Mouse (Mus musculus) stomach, embryonic 15.5 days (tissue): ENCODE data around the gene Pde7b. TPM values are rescaled to one million over a fixed set of nuclear protein-coding genes. Genes with fewer than 3 reads are reported as not detected.

Experiments
- ATAC-seq: fragments of 200-750 bp; cut with Nextera tagmentation; 2 replicates; pipeline ENCODE4 v1.8.0; 2017; ENCODE audit warnings: low read depth, moderate number of reproducible peaks, moderate TSS enrichment; ENCODE audit not compliant: insufficient read depth, low FRiP score
- H3K27ac ChIP-seq: fragments of 300-500 bp; sonication (generic); 2 replicates; pipeline ENCODE4 v1.5.1; 2015; ENCODE audit warnings: mild to moderate bottlenecking, inconsistent platforms
- H3K27me3 ChIP-seq: fragments of 300-500 bp; sonication (generic); replicated peaks from 2 replicates; pipeline ENCODE4 v1.6.1; 2015; ENCODE audit warnings: inconsistent platforms
- H3K36me3 ChIP-seq: fragments of 300-500 bp; sonication (generic); 2 replicates; pipeline ENCODE4 v1.6.1; 2015; ENCODE audit warnings: inconsistent platforms
- H3K4me1 ChIP-seq: fragments of 300-500 bp; sonication (generic); 2 replicates; pipeline ENCODE4 v1.6.1; 2015; ENCODE audit warnings: inconsistent platforms
- H3K4me2 ChIP-seq: fragments of 300-500 bp; sonication (generic); 2 replicates; pipeline ENCODE4 v1.6.1; 2015; ENCODE audit warnings: mild to moderate bottlenecking, inconsistent platforms
- H3K4me3 ChIP-seq: fragments of 300-500 bp; sonication (generic); replicated peaks from 2 replicates; pipeline ENCODE4 v1.5.1; 2015; ENCODE audit warnings: inconsistent platforms
- H3K9ac ChIP-seq: fragments of 300-500 bp; sonication (generic); 2 replicates; pipeline ENCODE4 v1.6.1; 2015; ENCODE audit warnings: inconsistent platforms
- H3K9me3 ChIP-seq: fragments of 300-500 bp; sonication (generic); 2 replicates; pipeline ENCODE4 v1.6.1; 2016; ENCODE audit warnings: inconsistent platforms
- WGBS: fragments of 180-500 bp; shearing (Covaris S2); methylation state at CpG from one replicate; pipeline ENCODE4 v1.1.7; 2015; 5-methylcytosine and 5-hydroxymethylcytosine counted together
- polyA plus RNA-seq: library from polyadenylated mRNA; unstranded; fragments of >200 nt; fragmentation: Nextera tagmentation; extraction: Ambion mirVana; gene quantifications from 2 replicates; pipeline ENCODE4 v1.2.1, GENCODE M21; 2015

Gene Pde7b
- 3.7 and 3.9 TPM in 2 replicates for polyA plus RNA-seq

DNA sequence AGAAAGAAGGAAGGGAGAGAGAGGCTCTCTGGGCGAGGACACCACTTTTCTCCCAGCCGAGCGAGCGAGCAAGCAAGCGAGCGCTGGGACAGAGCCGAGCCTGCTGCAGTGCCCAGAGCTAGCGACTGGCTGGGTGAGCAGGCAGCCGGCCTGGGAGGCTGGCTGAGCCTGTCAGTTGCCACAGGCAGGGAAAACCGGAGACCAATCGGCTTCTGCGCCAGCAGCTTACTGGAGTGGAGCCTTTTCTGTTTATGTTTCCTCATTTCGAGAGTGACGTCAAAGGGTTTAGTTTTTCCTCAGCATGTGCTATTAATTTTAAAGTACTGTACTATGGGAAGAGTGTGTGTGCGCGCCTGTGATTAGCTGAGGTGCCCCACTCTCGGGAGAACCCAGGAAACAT, at the start of gene Pde7b:
Pde7b (minus strand) TSS at position 173 of the 400 bp plus-strand sequence.
- Histone ChIP-seq H3K4me1 (peaks cover 4% of the 10 kb centered on the region; the same call in 1 of the 2 replicates), H3K4me2 (peak within 1 kb of the TSS; percentile 54), H3K27me3 (no peaks in the 10 kb centered on the region), H3K9ac (0 out of 2 replicates have a peak within 1 kb of the TSS, but pooled peaks have one; percentile 12), H3K36me3 (no peaks in the 10 kb centered on the region), H3K27ac (peak within 1 kb of the TSS; percentile 33; the same call in 1 of the 2 replicates), H3K4me3 (peak within 1 kb of the TSS; percentile 35), H3K9me3 (no peaks in the 10 kb centered on the region)
- ATAC-seq = peak; percentile 86
- WGBS = 6% methylated on average over 17 of the region's 17 CpGs

DNA sequence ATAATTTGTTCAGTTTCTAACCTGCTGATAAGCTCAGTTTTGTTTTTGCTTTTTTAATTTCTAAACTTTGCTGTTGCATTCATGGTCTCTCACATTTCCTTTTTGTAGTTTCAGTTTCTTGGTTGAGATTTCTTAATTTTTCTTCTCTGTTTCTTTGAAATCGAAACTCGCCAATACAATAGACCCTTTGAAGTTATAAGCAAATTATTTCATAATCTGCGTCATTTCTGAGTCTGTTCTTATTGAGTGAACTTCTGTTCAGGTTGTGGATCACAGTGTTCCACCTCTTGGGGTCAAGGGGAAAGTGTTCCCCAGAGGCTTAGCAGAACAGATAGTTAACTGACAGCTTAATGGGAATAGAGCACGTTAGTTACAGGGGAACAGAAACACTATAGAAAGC, 47.2 kb upstream of the Pde7b start:
- no peaks in the 10 kb centered on the region for H3K4me1 ChIP-seq
- no peak for ATAC-seq
- H3K27ac ChIP-seq = no peak overlapping the region
- H3K9me3 ChIP-seq = no peaks in the 10 kb centered on the region
- 79% methylated on average over 4 of the region's 4 CpGs for WGBS
- no peak overlapping the region for H3K4me2 ChIP-seq
- H3K27me3 ChIP-seq = no peaks in the 10 kb centered on the region
- H3K36me3 ChIP-seq = no peaks in the 10 kb centered on the region
- H3K9ac ChIP-seq = no peak overlapping the region
- H3K4me3 ChIP-seq = no peak overlapping the region

DNA sequence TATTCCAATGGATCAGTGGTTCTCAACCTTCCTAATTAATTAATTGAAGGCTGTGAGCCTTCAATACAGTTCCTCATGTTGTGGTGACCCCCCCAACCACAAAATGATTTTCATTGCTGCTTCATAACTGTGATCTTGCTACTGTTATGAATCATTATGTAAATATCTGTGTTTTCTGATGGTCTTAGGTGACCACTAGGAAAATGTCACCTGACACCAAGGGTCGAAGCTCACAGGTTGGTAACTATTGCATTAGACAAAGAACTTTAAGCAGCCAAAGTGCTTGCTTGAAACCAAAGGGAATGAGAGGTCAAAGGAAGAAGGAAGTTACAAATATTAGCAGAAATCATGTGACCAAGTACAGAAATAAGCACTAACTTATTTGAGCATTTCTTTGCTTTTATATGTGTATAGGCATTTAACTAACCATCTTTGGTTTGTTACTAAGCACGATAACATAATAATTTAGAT, 45.6 kb upstream of the Pde7b start:
- no peaks in the 10 kb centered on the region for H3K4me1 ChIP-seq
- no peak overlapping the region for H3K27ac ChIP-seq
- 74% methylated on average over 2 of the region's 2 CpGs for WGBS
- no peak overlapping the region for H3K4me3 ChIP-seq
- no peak overlapping the region for H3K4me2 ChIP-seq
- ATAC-seq = no peak
- H3K9ac ChIP-seq = no peak overlapping the region
- H3K36me3 ChIP-seq = no peaks in the 10 kb centered on the region
- no peaks in the 10 kb centered on the region for H3K9me3 ChIP-seq
- H3K27me3 ChIP-seq = no peaks in the 10 kb centered on the region

DNA sequence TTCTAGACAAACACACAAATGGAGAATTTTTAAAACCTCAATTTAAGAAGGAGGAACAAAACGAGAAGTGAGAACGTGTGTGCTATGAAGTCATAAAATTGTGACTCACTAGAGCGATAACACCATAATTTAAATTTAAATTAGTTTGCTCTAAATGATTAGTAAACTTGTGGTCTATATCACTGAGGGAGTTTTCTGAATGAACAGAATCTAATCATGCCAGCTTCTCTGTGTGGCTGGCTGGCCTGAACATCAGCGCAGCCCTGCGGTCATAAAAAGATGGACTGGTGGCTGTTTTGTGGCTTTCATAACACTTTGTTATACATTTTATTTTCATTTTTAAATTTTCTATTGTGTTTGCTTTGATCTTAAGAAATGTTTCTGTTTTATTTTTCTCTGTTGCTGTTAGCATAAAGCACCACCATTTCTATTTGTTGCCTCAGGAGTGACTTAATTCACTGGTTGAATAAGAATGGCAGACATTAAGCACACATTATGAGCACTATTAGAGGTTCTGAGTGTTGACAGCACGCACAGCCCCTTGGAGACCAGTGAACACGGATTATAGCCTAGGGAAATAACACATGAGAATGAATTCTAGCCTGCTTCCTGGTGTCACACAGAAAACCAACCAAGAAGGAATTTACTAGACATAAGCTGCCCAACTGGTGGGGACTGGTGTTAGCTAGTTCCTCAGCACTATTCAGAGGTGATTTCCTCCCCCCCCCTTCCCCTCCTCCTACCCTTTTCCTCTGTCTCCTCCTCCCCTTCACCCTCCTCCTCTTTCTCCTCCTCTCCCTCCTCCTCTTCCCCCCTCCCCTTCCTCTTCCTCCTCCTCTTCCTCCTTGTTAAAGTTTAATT, 44.9 kb upstream of the Pde7b start:
- no peak for ATAC-seq
- Histone ChIP-seq H3K27me3 (no peaks in the 10 kb centered on the region), H3K4me2 (no peak overlapping the region), H3K9me3 (no peaks in the 10 kb centered on the region), H3K4me3 (no peak overlapping the region), H3K9ac (no peak overlapping the region), H3K27ac (no peak overlapping the region), H3K4me1 (no peaks in the 10 kb centered on the region), H3K36me3 (no peaks in the 10 kb centered on the region)
- 77% methylated on average over 7 of the region's 7 CpGs for WGBS

DNA sequence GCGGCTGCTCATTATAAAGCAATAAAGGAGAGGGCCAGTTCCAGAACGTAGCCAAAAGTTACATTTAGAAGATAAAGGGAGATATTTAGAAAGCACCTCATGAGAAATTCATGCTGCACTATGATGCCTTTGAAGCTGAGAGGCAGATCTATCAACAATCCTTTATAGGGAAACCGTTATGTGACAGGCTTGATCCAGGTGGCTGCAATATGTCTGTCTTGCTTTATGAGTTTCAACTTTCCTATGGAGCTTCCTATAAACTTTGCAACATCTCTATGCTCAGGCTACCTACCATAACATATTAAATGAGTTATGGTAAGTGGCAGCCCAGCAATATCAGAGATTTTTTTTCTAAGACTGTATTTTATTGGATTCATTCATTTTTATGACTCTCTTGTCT, 39.5 kb upstream of the Pde7b start:
- Histone ChIP-seq H3K9me3 (no peaks in the 10 kb centered on the region), H3K4me3 (no peak overlapping the region), H3K9ac (no peak overlapping the region), H3K4me1 (no peaks in the 10 kb centered on the region), H3K27ac (no peak overlapping the region; the same call in 1 of the 2 replicates), H3K27me3 (no peaks in the 10 kb centered on the region), H3K4me2 (no peak overlapping the region), H3K36me3 (no peaks in the 10 kb centered on the region)
- no peak for ATAC-seq
- WGBS = 53% methylated on average over 3 of the region's 3 CpGs

DNA sequence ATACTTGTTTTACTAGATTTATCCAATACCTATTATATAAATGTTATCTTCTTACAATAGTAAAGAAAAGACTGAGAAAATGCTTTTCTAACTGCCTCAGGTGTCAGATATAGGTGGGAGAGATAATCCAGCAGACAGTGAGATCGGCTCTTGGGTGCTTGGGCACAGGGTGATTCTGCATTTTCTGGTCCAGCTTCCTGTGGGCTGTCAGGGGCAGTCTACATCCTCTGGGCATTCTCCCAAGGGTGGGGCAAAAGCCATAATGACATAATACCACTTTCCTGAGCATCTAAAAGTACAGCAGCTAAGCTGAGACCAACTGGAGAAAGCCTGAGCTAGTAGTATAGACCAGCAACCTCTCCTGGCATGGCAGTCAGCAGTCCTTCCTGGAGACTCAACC, 34.1 kb upstream of the Pde7b start:
- Histone ChIP-seq H3K27me3 (no peaks in the 10 kb centered on the region), H3K36me3 (no peaks in the 10 kb centered on the region), H3K9ac (no peak overlapping the region), H3K4me1 (no peaks in the 10 kb centered on the region), H3K4me3 (no peak overlapping the region), H3K4me2 (no peak overlapping the region), H3K27ac (no peak overlapping the region), H3K9me3 (no peaks in the 10 kb centered on the region)
- WGBS = 80% methylated on average over 1 of the region's 1 CpGs
- no peak for ATAC-seq

DNA sequence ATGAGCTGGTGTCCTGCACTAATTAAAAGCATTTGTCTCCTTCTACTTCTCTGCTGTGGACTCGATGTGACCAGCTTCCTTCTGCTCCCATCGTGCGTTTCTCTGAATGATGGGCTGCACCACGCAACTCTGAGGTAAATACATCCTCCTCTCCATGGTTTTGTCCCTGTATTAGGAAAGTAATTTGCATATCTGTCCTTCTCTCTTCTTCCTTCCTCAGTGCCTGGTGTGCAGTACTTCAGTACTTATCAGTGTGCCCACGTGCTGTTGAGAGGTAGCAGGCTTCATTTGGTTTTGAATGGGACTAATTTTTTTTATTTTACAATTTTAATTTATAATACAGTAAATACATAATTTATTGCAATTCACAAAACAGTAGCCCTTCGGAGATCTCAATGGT, 33.4 kb upstream of the Pde7b start:
- Histone ChIP-seq H3K27ac (no peak overlapping the region), H3K9ac (no peak overlapping the region), H3K4me2 (no peak overlapping the region), H3K36me3 (no peaks in the 10 kb centered on the region), H3K4me1 (no peaks in the 10 kb centered on the region), H3K9me3 (no peaks in the 10 kb centered on the region), H3K4me3 (no peak overlapping the region), H3K27me3 (no peaks in the 10 kb centered on the region)
- no peak for ATAC-seq
- 76% methylated on average over 6 of the region's 6 CpGs for WGBS

DNA sequence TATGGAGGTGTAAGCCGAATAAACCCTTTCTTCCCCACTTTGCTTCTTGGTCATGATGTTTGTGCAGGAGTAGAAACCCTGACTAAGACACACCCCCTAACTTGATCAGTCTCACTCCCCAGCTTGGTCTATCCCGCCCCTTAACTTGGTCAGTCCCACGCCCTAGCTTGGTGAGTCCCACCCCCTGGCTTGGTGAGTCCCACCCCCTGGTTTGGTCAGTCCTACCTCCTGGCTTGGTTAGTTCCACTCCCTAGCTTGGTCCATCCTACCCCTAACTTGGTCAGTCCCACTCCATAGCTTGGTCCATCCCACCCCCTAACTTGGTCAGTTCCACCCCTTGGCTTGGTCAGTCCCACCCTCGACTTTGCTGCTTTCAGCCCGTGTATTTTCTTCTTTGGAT, 31.3 kb upstream of the Pde7b start:
- Histone ChIP-seq H3K9ac (no peak overlapping the region), H3K9me3 (no peaks in the 10 kb centered on the region), H3K36me3 (no peaks in the 10 kb centered on the region), H3K4me2 (no peak overlapping the region), H3K27me3 (no peaks in the 10 kb centered on the region), H3K4me1 (no peaks in the 10 kb centered on the region), H3K4me3 (no peak overlapping the region), H3K27ac (no peak overlapping the region)
- peak; percentile 50; the same call in 1 of the 2 replicates for ATAC-seq
- WGBS = 89% methylated on average over 5 of the region's 5 CpGs

DNA sequence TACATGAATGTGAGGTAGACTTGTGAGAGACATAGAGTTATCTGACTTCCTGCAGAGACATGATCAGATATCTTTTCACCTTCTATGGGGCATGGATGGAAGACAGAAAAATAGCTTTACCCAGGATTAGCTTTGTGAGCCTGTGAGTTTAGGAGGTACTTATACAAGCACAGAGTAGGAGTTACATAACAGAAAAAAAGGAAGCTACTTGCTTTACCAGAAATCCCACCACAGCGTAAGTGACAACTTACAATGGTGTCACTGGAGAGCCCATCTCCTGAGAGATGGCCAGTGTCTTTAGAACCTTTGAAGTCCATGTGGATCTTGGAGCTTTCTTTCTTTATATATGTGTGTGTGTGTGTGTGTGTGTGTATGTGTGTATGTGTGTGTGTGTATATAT, 28.0 kb upstream of the Pde7b start:
- WGBS = 81% methylated on average over 1 of the region's 1 CpGs
- Histone ChIP-seq H3K9me3 (no peaks in the 10 kb centered on the region), H3K36me3 (no peaks in the 10 kb centered on the region), H3K4me1 (no peaks in the 10 kb centered on the region), H3K9ac (no peak overlapping the region), H3K27ac (no peak overlapping the region), H3K27me3 (no peaks in the 10 kb centered on the region), H3K4me3 (no peak overlapping the region), H3K4me2 (no peak overlapping the region)
- ATAC-seq = no peak

DNA sequence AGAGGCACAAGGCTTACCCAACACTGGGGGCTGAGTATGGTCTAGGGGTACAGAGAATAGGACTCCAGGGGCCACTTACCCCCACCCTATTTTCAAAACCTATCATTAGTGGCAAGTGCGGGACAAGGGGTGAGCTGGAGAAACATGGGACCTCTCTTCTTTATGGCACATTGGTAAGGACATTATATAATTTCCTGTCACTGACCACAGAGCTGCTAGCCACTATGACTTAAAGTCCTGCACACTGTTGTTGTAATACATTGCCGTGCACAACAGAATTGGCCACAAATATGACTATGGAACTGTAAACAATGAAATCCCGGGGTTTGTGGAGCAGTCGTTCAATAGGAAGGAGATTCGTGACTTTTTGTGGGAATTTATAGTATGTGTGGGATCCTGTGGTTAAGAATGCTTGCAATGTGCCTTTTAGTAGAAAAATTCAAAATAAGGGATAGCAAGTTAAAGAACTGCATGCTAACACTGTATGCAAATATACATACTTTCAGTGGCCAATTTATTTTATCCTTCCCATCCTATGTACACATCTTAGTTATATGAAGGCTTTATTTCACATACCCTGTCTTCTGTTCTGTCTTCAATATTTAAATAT, 25.9 kb upstream of the Pde7b start:
- no peak for ATAC-seq
- Histone ChIP-seq H3K4me2 (no peak overlapping the region), H3K9me3 (no peaks in the 10 kb centered on the region), H3K4me1 (no peaks in the 10 kb centered on the region), H3K36me3 (no peaks in the 10 kb centered on the region), H3K9ac (no peak overlapping the region), H3K27ac (no peak overlapping the region), H3K4me3 (no peak overlapping the region), H3K27me3 (no peaks in the 10 kb centered on the region)
- WGBS = 86% methylated on average over 5 of the region's 5 CpGs

DNA sequence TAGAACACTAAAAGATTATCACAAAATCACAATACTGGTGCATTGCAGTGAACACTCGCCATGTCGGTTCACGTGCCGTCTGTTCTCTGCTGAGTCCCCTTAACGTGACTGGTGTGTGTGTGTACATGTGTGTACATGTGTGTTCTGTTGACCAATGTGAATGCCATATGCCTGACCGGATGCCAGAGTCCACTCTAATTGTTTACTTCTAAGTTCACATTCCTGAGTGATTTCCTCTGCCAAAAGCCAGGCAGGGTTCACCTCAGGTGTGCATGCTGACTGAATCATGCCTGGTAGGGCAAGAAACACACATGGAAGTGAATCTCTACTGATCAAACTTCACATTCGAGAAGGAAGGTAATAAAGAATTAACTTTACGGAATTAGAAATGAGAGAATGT, 24.1 kb upstream of the Pde7b start:
- Histone ChIP-seq H3K9ac (no peak overlapping the region), H3K36me3 (no peaks in the 10 kb centered on the region), H3K9me3 (no peaks in the 10 kb centered on the region), H3K4me3 (no peak overlapping the region), H3K27me3 (no peaks in the 10 kb centered on the region), H3K4me2 (no peak overlapping the region), H3K4me1 (no peaks in the 10 kb centered on the region), H3K27ac (no peak overlapping the region)
- WGBS = 85% methylated on average over 8 of the region's 8 CpGs
- ATAC-seq = no peak

DNA sequence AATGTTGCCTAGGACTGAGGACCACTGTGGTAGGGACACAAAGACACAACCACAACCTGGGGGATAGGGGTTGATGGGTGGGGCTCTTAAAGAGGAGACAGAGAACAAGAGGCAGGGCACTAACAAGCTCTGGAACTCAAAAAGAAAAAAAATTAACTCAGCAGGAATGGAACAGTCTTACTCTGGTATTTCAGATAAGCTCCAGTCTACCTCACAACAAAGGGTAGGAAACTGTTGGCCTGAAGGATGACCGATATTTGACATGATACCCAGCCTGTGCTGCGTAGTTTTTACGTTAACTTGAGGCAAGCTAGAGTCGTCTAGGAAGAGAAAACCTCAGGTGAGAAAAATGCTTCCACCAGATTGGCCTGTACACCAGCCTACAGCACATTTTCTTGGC, 22.4 kb upstream of the Pde7b start:
- ATAC-seq = no peak
- Histone ChIP-seq H3K4me3 (no peak overlapping the region), H3K27ac (no peak overlapping the region), H3K4me1 (no peaks in the 10 kb centered on the region), H3K4me2 (no peak overlapping the region), H3K36me3 (no peaks in the 10 kb centered on the region), H3K9ac (no peak overlapping the region), H3K27me3 (no peaks in the 10 kb centered on the region), H3K9me3 (no peaks in the 10 kb centered on the region)
- 85% methylated on average over 4 of the region's 4 CpGs for WGBS
